Mouse (Mus musculus) cerebellum, postnatal 14 days (tissue): ENCODE measurements at regions not wholly inside any gene's neighbourhood (a gene's known extent, or its start where the extent isn't known, plus 50 kb on each side); places are given as distances from the start of the nearest gene placed in this dataset.
"Not testable (repeated sequence)": the region's sequence is repeated elsewhere in the genome, so short reads cannot be mapped to it uniquely, and the experiment has no call there.

Source experiments
- DNase-seq, 2 experiments: peaks; one replicate each; pipeline ENCODE4 v3.0.0; 2021; ENCODE audit warnings: mixed read lengths in 2 of 2

DNA sequence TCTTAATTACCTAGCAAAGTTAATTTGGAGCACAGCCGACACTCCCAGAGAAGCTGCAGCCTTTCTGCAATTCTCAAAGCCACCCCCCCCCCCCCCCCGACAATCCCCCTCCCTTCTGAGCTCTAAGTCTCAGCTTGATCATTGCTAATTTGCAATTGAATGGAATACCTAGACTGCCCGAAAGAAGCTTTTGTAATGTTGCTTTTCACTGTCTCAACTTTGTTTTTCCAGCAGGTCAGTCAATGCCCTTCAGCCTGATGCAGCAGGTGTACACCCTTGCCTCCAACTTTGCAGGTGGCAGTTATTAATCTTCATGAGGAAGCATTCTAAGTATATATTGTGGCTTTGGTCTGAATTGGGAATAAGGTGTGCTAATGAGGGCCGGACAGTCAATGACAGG is 1006.6 kb upstream of the Gm8797 start:
- DNase-seq: no peak

DNA sequence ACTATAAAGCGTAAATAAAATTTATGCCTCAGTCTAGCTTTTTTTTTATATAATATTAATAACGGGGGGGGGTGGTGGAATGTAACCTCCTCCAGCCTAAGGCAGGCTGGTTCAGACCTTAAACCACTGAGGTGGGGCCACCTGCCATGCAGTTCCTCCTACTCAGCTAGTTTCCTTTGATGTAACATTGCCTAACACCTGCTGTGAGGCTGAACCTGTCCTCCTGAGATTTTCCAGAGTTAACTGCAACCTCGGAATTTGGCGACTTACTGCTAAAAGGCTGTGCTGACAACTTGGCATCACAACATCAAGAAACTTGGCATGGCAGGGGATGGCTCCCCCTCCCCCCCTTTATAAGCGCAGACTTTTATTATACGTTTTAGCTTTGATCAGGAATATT is 1006.0 kb upstream of the Gm8797 start:
- no peak for DNase-seq

DNA sequence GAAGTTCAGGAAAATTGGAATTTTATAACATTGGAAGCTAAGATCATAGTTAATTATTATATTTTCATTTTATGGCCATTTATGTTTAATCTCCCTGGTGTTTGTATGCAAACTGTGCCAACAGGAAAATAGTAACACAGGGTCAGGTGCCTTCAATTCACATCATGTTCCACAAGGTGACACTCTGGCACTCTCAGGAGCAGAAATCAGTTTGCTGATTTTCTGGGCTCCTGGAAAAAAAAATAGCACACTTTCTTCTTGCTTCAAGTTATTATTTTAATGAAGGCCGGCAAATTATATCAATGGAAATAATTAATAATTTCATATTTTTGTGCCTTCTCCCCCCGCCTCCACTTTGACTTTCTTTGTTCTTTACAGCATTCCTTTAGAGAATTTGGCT is 994.5 kb upstream of the Gm8797 start:
- no peak for DNase-seq

DNA sequence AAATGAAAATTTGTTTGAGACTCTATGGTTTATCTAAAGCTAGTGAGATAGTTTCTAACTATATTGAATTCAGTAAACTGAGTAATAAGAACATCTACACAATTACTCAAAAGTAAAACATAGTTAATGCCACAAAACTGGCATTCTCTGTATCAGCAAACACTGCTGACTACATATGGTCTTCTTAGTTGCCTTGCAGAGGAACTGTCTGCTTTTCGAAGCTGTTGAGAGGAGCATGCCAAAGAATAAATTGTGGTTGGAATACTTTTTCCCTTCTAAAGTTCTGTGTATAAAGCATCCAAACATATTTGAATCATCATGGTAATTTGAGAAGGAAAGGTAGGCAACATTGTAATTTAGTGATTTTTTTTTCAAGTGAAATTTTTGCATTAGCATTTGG is 993.5 kb upstream of the Gm8797 start:
- no peak for DNase-seq

DNA sequence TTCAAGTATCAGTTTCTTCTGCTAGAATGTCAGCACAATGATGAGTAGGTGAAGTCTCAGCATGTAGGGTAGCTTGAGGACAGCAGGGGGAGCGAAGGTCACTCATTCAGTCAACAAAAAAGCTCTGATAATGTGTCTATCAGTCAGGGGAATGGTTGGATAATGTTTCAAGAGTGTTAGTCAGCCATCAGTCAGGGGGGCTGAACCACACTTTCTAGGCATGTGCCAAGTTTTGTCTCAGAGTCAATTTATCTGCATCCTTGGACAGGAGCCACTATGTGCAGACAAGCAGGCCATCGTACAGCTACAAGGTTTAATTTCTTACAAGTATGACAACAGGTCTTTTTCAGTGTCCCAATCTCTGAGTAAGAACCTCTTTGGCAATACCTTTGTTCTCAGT is 987.5 kb upstream of the Gm8797 start:
- DNase-seq: no peak

DNA sequence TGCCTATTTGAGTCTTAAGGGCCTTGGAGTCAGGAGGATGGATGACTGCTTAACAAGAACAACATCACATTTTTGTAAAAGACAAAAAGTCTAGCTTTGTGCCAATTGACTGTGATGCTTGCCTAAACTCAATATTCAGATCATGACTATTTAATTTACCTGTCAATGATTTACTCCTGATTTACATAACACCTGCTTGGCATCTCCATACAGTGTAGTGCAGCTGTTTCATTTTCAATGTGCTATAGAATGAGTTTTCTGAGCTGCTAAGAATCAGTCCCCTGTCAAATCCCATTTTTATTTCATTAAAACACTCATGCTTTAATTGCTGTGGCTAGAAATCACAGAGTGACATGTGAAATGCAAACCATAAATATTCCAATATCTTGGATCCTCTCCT is 974.0 kb upstream of the Gm8797 start:
- no peak for DNase-seq

DNA sequence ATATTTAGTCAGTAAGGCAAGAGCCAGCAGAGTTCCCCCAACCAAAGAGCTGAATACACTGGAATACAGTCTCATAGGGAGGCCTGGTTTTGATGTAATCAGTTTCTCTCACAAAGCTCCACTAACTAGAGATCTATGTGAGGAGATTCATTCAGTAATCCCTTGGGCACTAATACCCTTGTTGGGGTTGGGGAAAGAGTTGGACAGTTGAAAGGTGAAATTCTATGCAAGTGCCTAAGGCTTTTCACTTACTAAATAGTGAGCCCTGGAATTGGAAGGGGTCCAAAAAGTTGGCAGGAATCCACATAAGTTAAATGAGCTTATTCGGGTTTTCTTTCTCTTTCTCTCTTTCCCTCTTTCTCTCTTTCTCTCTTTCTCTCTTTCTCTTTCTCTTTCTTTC is 965.4 kb upstream of the Gm8797 start:
- DNase-seq: no peak

DNA sequence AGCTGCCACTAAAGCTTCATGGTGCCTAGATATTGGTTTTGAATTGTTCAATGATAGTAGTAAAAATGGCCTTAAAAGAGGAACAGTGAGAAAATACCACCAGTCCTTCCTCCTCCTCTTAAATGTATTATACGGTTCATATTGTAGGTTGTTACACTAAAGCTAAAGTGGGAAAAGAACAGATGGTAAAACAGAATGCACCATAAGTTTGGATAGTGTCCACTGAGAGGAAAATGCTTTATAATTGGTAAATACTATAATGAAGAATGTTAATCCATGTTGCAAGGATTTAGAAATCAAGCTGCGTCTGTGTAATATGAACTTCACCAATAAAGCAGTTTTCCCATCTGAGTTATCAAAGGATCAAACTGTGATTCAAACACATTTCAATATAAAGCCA is 957.5 kb upstream of the Gm8797 start:
- DNase-seq: no peak

DNA sequence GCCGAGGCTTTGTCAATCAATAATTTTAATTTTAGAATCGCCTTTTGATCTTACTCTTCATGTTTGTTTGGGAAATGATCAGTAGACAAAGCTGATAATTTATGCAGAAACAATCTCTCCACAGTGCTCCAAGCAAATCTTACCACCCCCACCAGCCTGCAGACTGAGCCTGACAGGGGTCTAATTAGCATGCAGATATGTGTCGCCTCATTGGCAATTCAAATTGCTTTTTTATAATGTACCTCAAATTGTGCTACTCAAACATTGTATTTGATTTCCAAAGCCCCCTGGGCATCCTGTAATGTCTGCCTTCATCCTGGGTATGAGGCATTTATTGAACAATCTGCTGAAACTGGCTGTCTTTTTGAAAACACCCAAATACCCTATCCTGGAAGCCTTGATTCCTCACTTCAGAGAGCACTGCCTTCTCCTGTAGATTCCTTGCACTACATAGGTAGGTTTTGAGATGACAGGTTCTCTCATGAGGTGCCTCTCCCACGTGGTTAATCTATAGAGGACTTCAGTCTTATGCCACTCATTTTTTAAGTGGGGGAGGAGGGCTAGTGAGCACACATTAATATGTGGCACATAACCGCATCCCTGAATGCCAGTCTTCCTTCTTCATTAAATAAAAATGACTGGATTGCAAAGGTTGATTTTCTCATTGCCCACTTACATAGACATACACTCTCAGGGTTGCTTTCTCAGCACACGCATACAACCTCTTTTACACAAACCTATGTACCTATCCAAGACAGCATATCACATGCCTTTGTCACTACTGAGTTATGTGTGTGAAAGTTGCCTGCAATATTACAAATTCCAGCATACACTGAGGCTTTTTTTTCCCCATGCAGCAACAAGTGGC is 954.3 kb upstream of the Gm8797 start:
- no peak for DNase-seq

DNA sequence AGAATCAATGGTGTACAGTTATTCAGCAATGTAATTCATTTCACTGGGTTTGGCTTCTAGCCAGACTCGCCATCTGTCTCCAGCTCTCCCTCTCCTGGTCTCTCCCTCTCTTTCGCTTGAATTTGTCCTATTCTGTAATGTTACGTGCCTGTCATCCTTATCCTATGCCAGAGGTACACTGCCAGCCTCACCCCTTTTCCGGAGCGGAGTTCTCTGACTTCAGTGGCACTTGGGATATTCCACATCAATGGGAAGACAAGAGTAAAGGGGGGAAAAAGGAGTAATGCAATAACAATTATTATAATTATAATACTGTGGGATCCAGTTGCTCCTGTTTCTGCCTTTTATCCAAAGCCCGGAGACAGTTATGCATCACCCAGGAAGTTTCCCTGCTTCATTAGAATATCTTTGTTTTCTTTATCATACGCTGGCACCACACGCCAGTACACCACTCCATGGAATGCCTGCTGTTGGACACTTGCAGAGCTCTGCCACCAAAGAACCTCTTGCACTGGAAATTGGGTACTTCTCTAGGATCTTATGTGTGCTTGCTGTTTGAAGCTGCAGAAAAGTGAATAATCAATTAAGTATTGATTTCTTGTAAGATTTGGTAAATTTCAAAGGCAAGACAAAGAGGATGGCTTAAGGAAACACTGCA is 953.6 kb upstream of the Gm8797 start:
- peak; percentile 82 to 84 for DNase-seq

DNA sequence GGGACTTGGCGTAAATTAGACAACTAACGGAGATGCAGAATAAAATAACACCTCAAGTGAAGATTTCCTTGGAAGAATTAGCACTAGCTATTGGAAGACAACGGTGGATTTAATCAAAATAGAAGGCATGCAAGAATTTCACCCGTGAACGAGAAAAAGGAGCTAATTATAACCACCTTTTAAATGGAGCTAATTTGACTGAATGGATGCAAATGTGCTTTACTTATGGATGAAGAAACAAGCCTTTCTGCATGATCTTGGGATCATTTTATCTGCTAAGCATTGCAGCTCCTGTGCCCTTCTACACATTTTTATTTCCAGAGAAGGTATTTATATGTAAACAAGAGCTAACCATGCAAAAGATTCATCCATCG is 953.1 kb upstream of the Gm8797 start:
- no peak for DNase-seq

DNA sequence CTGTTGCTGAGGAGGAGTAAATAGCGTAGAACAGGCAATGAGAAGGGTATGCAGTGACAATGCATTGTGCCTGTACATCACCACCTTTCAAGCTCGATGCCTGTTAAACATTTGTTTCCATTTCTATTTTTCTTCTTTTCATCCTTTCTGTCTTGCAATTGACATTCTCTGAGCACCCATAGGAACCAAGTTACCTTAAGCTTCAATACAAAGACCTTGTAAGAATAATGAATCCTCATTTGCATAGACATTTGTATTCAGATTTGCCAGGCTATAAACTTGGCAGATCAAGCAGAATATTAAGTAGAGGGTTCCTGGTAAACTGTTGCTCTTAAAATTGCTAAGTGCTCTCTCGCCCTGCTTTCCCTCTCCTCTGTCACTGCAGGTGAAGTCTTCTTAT is 952.2 kb upstream of the Gm8797 start:
- DNase-seq: no peak

DNA sequence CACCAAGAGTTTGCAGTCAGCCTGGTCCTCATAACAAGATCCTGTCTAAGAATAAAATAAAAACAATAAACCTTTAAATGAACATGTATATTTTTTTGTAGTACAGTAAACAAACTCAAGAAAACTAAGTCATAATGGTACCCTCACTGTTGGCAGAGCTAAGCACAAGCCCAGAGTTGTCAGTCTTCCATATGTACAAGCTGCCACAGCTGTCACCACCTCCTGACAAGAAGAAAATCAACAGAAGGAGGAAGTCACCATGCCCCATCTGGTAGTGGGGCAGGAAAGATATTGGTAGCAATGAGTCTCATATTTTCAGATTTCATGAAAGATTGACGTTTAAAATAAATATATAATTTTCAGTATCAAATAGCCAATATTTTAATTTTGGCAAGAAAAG is 916.1 kb upstream of the Gm8797 start:
- DNase-seq: no peak

DNA sequence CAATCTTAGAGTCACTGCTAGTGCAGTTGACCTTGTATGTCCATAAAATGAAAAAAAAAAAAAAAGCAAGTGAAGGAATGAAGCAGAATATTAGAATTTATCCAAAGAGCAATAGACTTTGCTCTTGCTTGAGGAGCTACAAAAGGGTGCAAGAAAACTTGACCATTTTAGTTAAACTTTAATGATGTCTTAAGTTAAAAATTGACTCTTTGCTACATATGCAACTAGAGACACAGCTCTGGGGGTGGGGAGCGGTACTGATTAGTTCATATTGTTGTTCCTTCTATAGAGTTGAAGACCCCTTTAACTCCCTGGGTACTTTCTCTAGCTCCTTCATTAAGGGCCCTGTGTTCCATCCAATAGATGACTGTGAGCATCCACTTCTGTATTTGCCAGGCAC is 915.0 kb upstream of the Gm8797 start:
- DNase-seq: no peak

DNA sequence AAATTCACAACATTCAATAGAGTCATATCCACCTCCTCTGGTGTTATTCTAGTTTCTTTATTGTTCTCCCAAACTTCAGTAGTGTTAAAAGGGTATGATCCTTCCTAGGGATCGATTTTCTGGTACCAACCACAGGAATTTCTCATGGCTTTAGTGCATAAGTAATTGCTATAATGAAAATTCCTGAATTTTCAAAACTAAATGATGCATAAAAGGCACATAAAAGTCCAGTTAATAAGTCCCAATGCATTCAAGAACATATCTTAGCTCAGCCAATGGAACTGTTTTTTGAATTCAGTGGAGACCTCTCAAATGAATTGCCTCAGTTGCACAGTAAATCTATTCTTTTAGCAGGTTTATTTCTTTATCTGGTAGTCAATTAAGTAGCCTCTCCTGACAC is 913.7 kb upstream of the Gm8797 start:
- no peak for DNase-seq

DNA sequence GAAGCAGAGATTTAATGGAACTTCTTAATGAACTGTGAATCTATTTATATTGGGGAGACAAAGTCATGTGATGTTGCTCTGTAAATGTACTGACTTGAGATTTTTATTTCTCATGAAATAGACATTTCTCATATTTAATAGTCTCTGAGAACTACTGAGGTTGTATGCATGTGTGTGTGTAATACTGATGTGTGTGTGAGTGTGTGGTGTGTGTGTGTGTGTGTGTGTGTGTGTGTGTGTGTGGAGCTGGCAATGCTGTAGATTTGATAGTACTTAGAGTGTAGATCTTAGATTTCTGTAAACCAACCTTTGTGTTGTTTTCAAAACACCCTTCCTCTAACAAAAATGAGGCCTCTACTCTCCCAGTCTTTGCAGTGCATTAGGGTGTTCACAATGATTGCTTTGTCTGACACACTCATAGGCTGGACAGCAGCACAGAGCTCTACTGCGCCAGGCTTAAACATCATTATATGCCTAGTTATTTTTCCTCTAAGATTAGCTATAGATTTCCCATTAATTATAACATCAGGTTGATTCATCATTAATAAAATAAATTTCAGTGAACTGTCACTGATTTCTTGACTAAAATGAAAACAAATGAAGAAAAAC is 895.5 kb upstream of the Gm8797 start:
- DNase-seq: no peak

DNA sequence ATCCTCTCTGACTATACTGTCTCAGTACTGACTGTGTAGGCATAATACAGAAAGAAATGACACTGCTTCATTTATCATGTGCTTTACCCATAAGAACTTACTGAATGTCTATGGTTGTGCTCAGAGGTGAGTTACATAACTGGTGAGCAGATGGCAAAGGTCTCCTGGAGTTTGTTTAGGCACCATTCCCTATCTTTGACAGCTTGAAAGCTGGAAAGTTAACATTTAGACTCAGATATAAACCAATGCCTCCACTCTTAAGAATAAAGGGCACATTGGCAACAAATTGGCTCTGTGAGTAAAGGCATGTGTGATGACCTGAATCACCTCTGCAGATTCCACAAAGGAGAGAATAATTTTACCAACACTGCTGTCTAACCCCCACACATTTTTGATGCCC is 894.0 kb upstream of the Gm8797 start:
- DNase-seq: peak in 1 of 2 experiments; percentile 16

DNA sequence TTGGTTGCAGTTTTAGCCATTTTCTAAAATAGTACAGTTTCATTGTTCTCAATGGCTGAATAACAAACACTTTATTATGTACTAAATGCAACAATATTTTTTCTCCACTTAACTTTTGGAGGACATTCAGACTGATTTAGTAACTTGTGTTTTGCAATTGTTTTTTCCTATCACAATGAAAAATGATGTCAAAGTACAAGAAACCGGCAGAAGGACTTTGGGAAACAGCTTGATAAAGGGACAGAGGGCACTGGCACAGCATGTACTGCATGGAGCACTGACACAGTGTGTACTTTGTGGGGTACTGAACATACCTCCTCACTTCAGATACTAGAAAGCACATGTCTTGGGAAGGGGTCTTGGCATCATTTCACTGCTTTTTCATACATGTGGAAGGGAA is 884.4 kb upstream of the Gm8797 start:
- DNase-seq: no peak

DNA sequence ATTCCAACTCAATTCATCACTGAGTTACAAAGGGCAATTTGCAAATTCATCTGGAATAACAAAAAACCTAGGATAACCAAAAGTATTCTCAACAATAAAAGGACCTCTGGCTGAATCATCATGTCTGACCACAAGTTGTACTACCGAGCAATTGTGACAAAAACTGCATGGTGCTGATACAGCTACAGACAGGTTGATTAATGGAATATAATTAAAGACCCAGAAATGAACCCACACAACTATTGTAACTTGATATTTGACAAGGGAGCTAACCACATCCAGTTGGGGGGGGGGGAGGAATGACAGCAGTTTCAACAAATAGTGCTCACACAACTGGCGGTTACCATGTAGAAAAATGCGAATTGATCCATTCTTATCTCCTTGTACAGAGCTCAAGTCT is 864.7 kb upstream of the Gm8797 start:
- no peak for DNase-seq

DNA sequence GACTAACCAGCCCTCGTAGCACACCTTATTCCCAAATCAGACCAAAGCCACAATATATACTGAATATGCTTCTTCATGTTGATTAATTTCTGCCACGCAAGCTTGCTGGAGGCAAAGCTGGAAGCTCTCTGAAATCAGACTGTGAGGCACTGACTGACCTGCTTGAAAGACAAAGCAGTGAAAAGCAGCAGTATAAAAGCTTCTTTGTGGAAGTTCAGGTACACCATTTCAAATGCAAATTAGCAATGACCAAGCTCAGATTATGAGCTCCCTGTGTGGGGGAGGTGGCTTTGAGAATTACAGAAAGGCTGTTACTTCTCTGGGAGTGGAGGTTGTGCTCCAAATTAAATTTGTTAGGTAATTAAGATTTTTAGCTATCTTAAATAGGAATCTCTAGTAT is 857.5 kb upstream of the Gm8797 start:
- no peak for DNase-seq

DNA sequence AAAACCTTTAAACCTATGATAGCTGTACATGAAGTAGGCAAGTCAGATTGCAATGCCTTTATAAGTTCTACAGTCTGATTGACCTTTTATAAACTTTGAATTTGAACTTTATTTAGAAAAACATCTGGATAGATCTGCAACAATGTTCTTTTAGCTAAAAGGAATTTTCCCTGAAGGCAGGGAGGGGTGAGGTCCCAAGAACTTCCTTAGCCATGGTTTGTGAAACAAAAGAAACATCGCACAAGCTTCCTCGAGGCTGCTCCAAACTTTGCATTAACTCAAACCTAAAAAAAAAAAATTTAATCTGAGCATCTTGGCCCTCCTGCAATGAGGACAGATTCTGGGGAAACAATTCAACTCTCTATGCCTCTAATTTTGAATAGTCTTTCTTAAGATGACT is 854.8 kb upstream of the Gm8797 start:
- DNase-seq: no peak

DNA sequence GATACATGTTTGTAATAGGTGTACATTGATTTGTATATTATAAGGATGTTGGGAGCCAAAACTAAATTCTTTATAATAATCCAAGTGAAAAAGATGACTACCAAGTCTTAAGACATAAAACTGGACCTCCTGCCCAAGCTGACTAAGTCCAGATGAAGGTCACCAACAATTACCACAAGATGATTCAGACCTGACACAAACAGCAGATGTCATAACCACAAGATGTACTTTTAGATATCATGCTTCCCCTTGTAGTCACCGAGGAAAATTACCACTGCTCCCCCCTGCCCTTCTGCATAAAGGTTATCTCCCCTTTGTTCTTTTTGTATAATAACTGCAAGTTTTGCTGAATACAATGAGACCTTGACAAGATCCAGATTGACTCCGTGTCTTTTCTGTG is 843.0 kb upstream of the Gm8797 start:
- not testable (repeated sequence) for DNase-seq

DNA sequence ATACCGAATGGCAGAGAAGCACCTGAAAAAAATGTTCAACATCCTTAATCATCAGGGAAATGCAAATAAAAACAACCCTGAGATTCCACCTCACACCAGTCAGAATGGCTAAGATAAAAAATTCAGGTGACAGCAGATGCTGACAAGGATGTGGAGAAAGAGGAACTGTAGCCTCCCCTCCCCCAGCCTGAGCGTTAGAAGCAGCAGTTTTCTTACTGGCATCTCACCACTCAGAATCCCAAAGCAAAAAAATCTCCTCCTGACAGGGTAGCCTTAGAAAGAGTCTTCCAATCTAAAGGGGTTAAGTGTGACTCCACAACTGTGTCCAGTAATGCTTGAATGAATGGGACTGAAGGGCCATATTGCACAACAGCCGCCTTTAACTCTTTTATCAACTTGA is 819.9 kb upstream of the Gm8797 start:
- DNase-seq: not testable (repeated sequence)

DNA sequence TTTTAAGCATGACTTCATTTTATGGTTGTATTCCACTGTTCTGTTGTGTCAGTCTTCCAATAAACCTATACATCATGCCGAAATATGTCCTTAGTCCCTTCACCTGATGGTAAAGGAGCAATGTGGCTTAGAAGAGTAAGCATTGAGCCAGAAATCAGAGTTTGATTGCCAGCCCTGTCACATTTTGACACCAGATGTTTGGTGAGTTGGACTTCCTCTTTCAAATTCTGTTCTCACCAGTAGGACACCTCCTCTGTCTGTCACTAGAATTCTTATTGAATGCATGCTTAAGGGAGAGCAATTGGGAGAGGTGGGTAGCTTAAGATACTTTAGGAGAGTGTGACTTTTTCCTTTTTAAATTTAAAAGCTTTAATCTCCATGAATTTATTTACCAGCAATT is 779.1 kb upstream of the Gm8797 start:
- no peak for DNase-seq
